Mouse (Mus musculus) CD8-positive naive resting alpha-beta T cell, adult 2 months (primary cell): ENCODE data around the gene Draxin.
"Not testable (repeated sequence)": the region's sequence is repeated elsewhere in the genome, so short reads cannot be mapped to it uniquely, and the experiment has no call there.

Experiments used
- DNase-seq, 2 experiments: peaks; one replicate each; pipeline ENCODE4 v3.0.0; 2022; ENCODE audit warnings: low read depth in 2 of 2, low spot score in 2 of 2

The Draxin gene

DNA sequence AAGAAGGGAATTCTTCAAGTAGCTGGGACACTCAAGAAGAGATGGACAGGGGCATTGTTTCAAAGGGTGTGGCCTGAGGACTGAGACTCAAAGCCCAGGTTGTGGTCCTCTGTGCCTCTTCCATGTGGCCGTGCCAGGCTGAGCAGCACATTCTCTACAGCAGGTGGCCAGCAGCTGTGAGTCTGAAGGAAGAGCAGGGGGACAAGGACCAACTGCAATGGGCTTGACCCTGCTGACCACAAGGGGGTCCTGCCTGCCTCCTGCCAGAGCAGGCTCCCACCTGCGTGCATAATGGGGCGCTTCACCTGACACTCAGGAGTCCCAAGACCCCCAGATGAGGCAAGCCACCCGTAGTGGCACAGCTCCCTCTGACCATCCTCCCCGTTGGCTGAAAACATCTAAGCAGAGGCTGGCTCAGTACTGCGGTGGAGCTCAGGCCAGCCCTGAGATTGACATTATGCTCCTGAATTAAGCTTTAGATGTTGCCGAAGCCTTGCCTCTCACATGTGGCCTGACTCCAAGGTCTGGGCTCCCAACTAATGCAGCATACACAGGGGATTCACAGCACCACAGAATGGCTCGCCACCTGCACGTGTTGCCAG, 72.2 kb downstream of the Draxin start:
- DNase-seq, result no peak

DNA sequence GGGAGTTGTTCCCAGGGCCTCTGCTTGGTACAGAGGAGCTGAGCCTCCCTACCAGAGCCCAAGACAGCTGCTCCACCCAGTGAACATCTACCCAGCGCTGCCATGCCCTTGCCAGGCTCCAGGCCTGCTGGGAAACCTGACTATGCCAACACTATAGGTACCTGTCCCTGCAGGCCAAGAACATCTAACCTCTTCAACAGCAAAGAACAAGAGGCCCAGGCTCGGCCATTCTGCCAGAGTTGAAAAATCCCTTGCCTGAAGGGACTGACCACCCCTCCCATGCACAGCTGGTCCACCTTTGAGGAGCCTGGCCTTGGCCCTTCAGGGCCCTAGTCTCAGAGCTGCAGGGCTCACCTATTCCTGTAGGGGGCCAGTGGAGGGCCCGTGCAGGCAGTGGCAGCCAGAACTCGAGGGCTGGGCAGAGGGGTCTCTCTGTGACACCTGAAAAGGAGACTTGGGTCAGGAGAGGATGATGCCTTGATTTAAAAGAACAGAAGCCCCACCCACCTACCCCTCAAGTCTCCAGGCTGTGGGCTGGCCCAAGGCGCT, 72.8 kb downstream of the Draxin start:
- no peak for DNase-seq

- no peak for DNase-seq
Measured at GRCm38 (mm10) chr4:148056801-148057200, 73.7 kb downstream of the Draxin start.

DNA sequence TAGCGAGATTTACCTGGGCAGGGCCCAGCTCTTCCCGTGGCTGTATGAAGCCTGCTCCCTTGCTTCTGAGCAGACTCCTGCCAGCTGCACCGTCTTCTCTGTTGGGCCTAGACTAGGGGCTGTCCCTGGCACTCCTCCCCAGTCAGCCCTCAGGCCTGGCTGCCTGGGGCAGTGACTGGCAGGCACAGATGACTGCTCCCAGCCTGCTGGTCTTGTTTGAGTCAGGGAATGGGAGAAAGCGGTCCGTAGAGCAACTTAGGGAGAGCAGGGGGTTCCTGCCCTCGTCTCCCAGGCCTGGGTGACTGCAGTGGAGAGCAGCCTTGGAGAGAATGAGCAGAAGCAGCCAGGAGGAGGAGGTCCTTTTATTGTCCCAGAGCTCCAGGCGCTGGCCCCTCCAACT, 74.3 kb downstream of the Draxin start:
- DNase-seq, result no peak

DNA sequence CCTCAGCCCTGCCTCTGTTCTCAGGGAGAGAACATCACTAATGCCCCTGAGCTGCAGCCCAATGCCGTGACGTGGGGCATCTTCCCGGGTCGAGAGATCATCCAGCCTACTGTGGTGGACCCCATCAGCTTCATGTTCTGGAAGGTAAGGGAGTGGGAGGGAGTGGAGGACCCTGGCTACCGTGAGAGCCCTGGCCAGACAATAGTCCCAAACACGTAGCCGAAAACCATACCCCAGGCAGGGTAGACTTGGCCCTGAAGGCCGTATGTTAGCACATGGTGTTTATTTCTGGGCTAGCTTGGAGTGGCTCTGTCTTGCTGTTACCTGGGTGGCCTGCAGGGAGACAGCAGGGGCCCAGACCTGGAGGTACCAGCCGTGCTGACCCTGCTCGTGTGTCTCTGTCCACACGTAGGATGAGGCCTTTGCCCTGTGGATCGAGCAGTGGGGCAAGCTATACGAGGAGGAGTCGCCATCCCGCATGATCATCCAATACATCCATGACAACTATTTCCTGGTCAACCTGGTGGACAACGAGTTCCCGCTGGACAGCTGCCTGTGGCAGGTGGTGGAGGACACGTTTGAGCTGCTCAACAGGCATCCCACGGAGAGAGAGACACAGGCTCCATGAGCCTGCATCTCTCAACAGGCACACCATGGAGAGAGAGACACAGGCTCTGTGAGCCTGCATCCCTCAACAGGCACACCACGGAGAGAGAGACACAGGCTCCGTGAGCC, 75.4 kb downstream of the Draxin start:
- no peak for DNase-seq

- DNase-seq, result no peak
Measured at GRCm38 (mm10) chr4:148053417-148053920, 77.0 kb downstream of the Draxin start.

DNA sequence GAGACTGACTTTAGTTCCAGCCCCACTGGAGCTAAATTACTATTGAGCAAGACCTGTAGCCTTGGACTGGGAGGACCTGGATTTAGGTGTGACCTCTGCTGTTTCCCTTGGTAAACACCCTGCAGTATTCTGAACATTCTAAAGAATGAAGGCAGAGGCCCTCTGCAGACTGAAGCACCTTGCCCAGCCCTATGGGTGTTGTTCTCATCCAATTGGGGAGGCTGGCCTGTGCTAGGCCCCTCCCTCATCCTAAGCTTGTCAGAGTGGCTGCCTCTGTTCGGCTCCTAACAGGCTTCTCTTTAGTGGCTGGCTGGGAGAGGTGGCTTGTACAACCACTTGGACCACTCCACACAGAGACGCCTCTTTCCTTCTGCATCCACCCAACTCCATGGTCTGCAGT, 77.5 kb downstream of the Draxin start:
- DNase-seq, result no peak

DNA sequence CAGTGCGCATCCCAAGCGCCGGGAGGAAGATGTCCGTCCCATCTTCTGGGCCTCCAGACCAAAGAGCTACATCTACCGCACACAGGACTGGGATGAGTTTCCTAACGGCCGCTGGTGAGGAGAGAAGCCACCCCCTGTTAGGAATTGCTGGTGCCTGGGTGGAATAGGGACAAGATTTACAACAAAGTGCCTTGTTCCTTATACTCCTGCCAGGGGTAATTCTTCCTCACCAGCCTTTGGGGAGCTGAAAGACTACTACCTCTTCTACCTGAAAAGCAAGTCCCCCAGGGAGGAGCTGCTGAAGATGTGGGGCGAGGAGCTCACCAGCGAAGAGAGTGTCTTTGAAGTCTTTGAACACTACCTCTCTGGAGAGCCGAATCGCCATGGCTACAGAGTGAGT, 78.6 kb downstream of the Draxin start:
- no peak for DNase-seq

- no peak for DNase-seq
Measured at GRCm38 (mm10) chr4:148051046-148051776, 79.3 kb downstream of the Draxin start.

GRCm38 (mm10) chr4:148050396-148050914, 80.0 kb downstream of the Draxin start:
- DNase-seq, result not testable (repeated sequence)
